Mouse (Mus musculus) spleen, adult 2 months (tissue): Measurements from ENCODE around the gene Traf4. TPM values are rescaled to one million over a fixed set of nuclear protein-coding genes. Genes with fewer than 3 reads are reported as not detected.
A peak's percentile ranks its signal among the peaks of the same experiment; 100 is the strongest.

ENCODE experiments used
- DNase-seq, 2 experiments: peaks; one replicate each; pipeline versions ENCODE4 v3.0.0 to v3.0.0-alpha.2; 2012 to 2021; ENCODE audit warnings: low spot score in 2 of 2, low read depth in 1 of 2
- H3K27ac ChIP-seq: fragments of 200-500 bp; 2 replicates; pipeline ENCODE4 v1.5.1; 2012; ENCODE audit warnings: low read length, inconsistent platforms; ENCODE audit not compliant: insufficient read depth
- H3K27me3 ChIP-seq: fragments of 200-500 bp; 2 replicates; pipeline ENCODE4 v1.6.1; 2012; ENCODE audit warnings: mild to moderate bottlenecking, moderate library complexity, low read length, inconsistent platforms; ENCODE audit not compliant: control insufficient read depth, insufficient read depth
- H3K36me3 ChIP-seq: fragments of 200-500 bp; 2 replicates; pipeline ENCODE4 v1.6.1; 2012; ENCODE audit warnings: mild to moderate bottlenecking, low read length, inconsistent platforms; ENCODE audit not compliant: control insufficient read depth, insufficient read depth
- H3K4me1 ChIP-seq: fragments of 200-500 bp; 2 replicates; pipeline ENCODE4 v1.6.1; 2011; ENCODE audit warnings: inconsistent platforms; ENCODE audit not compliant: control insufficient read depth, insufficient read depth, insufficient read length
- H3K4me3 ChIP-seq: fragments of 200-500 bp; 2 replicates; pipeline ENCODE4 v1.5.1; 2011; ENCODE audit warnings: mild to moderate bottlenecking, inconsistent platforms; ENCODE audit not compliant: insufficient read depth, insufficient read length; ENCODE audit errors: extremely low read depth
- CTCF ChIP-seq: fragments of 200-500 bp; IDR thresholded peaks from 2 replicates; pipeline ENCODE4 v1.5.1; 2011; ENCODE audit warnings: mild to moderate bottlenecking, inconsistent platforms; ENCODE audit not compliant: insufficient read depth, insufficient read length, insufficient replicate concordance; ENCODE audit errors: extremely low read depth
- POLR2A ChIP-seq: fragments of 200-500 bp; IDR thresholded peaks from 2 replicates; pipeline ENCODE4 v1.6.1; 2011; ENCODE audit warnings: low read depth, low read length, inconsistent platforms
- WGBS: fragments of 180-500 bp; shearing (Covaris S2); methylation state at CpG from one replicate; pipeline ENCODE4 v1.1.7; 2018; 5-methylcytosine and 5-hydroxymethylcytosine counted together
- polyA plus RNA-seq: library from polyadenylated mRNA; depleted of rRNA; stranded (reverse); fragments of >200 nt; gene quantifications from 2 replicates; pipeline ENCODE4 v1.2.3, GENCODE M21; 2012

Traf4 gene
- polyA plus RNA-seq, 1 experiment: 43.4 TPM

GRCm38 (mm10) chr11:78177437-78177836 lies 12.0 kb upstream of the Traf4 start:
- H3K4me1 ChIP-seq: peaks cover 8% of the 10 kb centered on the region
- H3K27me3 ChIP-seq: no peaks in the 10 kb centered on the region
- peaks cover 17% of the 10 kb centered on the region for H3K36me3 ChIP-seq
- WGBS: 1% methylated on average over 10 of the region's 10 CpGs
- no peak for DNase-seq
- peak overlapping the region; percentile 96; the same call in 1 of the 2 replicates for H3K27ac ChIP-seq
- H3K4me3 ChIP-seq: peak overlapping the region; percentile 92
- TF ChIP-seq CTCF (no peak), POLR2A (no peak)

GRCm38 (mm10) chr11:78176905-78177331 lies 11.5 kb upstream of the Traf4 start:
- peak overlapping the region; percentile 92 for H3K4me3 ChIP-seq
- H3K27me3 ChIP-seq: no peaks in the 10 kb centered on the region
- peaks cover 15% of the 10 kb centered on the region for H3K36me3 ChIP-seq
- WGBS: under 1% methylated on average over 23 of the region's 23 CpGs
- peak overlapping the region; percentile 96 for H3K27ac ChIP-seq
- peaks cover 8% of the 10 kb centered on the region for H3K4me1 ChIP-seq
- DNase-seq: no peak
- no peak for TF ChIP-seq CTCF
- TF ChIP-seq POLR2A: no peak

- Histone ChIP-seq H3K27me3 (no peaks in the 10 kb centered on the region), H3K36me3 (peaks cover 14% of the 10 kb centered on the region), H3K27ac (peak within 1 kb of the TSS; percentile 96), H3K4me3 (peak within 1 kb of the TSS; percentile 92), H3K4me1 (peaks cover 8% of the 10 kb centered on the region)
- under 1% methylated on average over 32 of the region's 32 CpGs for WGBS
- DNase-seq: peak; percentile 81 to 91
- TF ChIP-seq CTCF (no peak), POLR2A (no peak)
Observed at GRCm38 (mm10) chr11:78176402-78176862, 11.0 kb upstream of the Traf4 start, which contains the start of the genes Nek8 and Tlcd1. Nek8 (minus strand) TSS chr11:78176675. Tlcd1 (plus strand) TSS chr11:78176711.

- H3K4me1 ChIP-seq: peaks cover 8% of the 10 kb centered on the region
- H3K4me3 ChIP-seq: no peak overlapping the region
- peaks cover 11% of the 10 kb centered on the region for H3K36me3 ChIP-seq
- peak in 1 of 2 experiments; percentile 34 for DNase-seq
- no peaks in the 10 kb centered on the region for H3K27me3 ChIP-seq
- H3K27ac ChIP-seq: peak overlapping the region; percentile 96
- WGBS: 2% methylated on average over 10 of the region's 10 CpGs
- TF ChIP-seq POLR2A: no peak
- no peak for TF ChIP-seq CTCF
Observed at GRCm38 (mm10) chr11:78175771-78176401, 10.5 kb upstream of the Traf4 start.

DNA sequence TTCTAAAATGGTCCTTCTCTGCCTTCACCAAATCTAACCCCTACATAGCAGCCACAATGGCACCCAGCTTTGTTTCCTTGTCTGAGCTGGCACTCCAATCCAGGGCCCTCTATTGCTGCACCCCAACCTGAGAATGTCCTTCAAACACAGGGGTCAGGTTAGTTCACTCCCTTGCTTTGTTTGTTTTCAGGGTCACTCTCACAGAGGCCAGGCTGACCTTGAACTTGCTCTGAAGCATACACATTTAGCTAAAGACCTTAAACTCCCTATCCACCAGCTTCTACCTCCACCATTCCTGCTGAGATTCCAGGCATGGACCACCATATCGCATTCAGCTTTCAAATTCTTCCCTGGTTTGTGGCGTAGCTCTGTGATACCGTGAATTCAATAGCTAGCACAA lies 9.1 kb upstream of the Traf4 start:
- H3K27ac ChIP-seq: no peak overlapping the region
- no peak for DNase-seq
- 0 out of 2 replicates have a peak, but pooled peaks cover under 1% of the 10 kb centered on the region for H3K36me3 ChIP-seq
- whole genome bisulfite sequencing: 88% methylated on average over 3 of the region's 3 CpGs
- no peak overlapping the region for H3K4me3 ChIP-seq
- no peaks in the 10 kb centered on the region for H3K27me3 ChIP-seq
- TF ChIP-seq CTCF (no peak), POLR2A (no peak)
- peaks cover 12% of the 10 kb centered on the region for H3K4me1 ChIP-seq

GRCm38 (mm10) chr11:78172748-78173383 lies 7.5 kb upstream of the Traf4 start:
- Histone ChIP-seq H3K4me3 (no peak overlapping the region), H3K4me1 (peaks cover 10% of the 10 kb centered on the region)
- WGBS: 94% methylated on average over 19 of the region's 19 CpGs

More at GRCm38 (mm10) chr11:78172748-78173383, 7.5 kb upstream of the Traf4 start:
- Histone ChIP-seq H3K36me3 (no peaks in the 10 kb centered on the region), H3K27ac (no peak overlapping the region), H3K27me3 (no peaks in the 10 kb centered on the region)
- no peak for DNase-seq
- TF ChIP-seq CTCF: no peak
